Mouse (Mus musculus): ENCODE data around the gene Itga9. TPM values are rescaled to one million over a fixed set of nuclear protein-coding genes. Genes with fewer than 3 reads are reported as not detected.

The Itga9 gene
- total and polyA plus RNA-seq, 2 experiments = 9.1 to 15.8 TPM

GRCm38 (mm10) chr9:118895101-118895500, 288.6 kb downstream of the Itga9 start:
- Histone ChIP-seq H3K9ac (ENCODE audit: low read depth, low read length) (no peak overlapping the region), H3K36me3 (ENCODE audit: control insufficient read depth, insufficient read depth, low read length) (no peaks in the 10 kb centered on the region), H3K4me1 (ENCODE audit: control insufficient read depth, insufficient read depth, low read length) (no peaks in the 10 kb centered on the region), H3K4me3 (ENCODE audit: insufficient read depth, low read depth, low read length) (no peak overlapping the region), H3K79me2 (ENCODE audit: control insufficient read depth, insufficient read depth, low read length) (no peaks in the 10 kb centered on the region), H3K27ac (replicated peaks; ENCODE audit: insufficient read depth, low read depth, low read length) (no peak overlapping the region), H3K27me3 (ENCODE audit: control insufficient read depth, insufficient read depth, low read length) (no peaks in the 10 kb centered on the region)
- 73% methylated on average over 2 of the region's 2 CpGs for WGBS
- DNase-seq (ENCODE audit: extremely low read depth, low read depth, low spot score) = no peak
- TF ChIP-seq CTCF (IDR thresholded peaks at IDR 0.05; ENCODE audit: low read depth, low read length) (no peak), POLR2A (IDR thresholded peaks at IDR 0.05; ENCODE audit: extremely low read depth, insufficient read depth, low read length) (no peak)

- WGBS = 80% methylated on average over 2 of the region's 2 CpGs
Observed at GRCm38 (mm10) chr9:118900677-118901076, 294.2 kb downstream of the Itga9 start.

GRCm38 (mm10) chr9:118901917-118902316, 295.4 kb downstream of the Itga9 start:
- no peak for DNase-seq (ENCODE audit: extremely low read depth, low read depth, low spot score)
- no peaks in the 10 kb centered on the region for H3K36me3 ChIP-seq (ENCODE audit: control insufficient read depth, insufficient read depth, low read length)
- no peaks in the 10 kb centered on the region for H3K4me1 ChIP-seq (ENCODE audit: control insufficient read depth, insufficient read depth, low read length)
- no peak overlapping the region for H3K4me3 ChIP-seq (ENCODE audit: insufficient read depth, low read depth, low read length)
- WGBS = 77% methylated on average over 6 of the region's 6 CpGs
- TF ChIP-seq CTCF (IDR thresholded peaks at IDR 0.05; ENCODE audit: low read depth, low read length) (no peak), POLR2A (IDR thresholded peaks at IDR 0.05; ENCODE audit: extremely low read depth, insufficient read depth, low read length) (no peak)
- H3K27ac ChIP-seq (replicated peaks; ENCODE audit: insufficient read depth, low read depth, low read length) = no peak overlapping the region
- no peak overlapping the region for H3K9ac ChIP-seq (ENCODE audit: low read depth, low read length)
- H3K79me2 ChIP-seq (ENCODE audit: control insufficient read depth, insufficient read depth, low read length) = no peaks in the 10 kb centered on the region
- H3K27me3 ChIP-seq (ENCODE audit: control insufficient read depth, insufficient read depth, low read length) = no peaks in the 10 kb centered on the region

More at GRCm38 (mm10) chr9:118900677-118901076, 294.2 kb downstream of the Itga9 start:
- DNase-seq (ENCODE audit: extremely low read depth, low read depth, low spot score) = no peak
- H3K36me3 ChIP-seq (ENCODE audit: control insufficient read depth, insufficient read depth, low read length) = no peaks in the 10 kb centered on the region
- TF ChIP-seq CTCF (IDR thresholded peaks at IDR 0.05; ENCODE audit: low read depth, low read length) (no peak), POLR2A (IDR thresholded peaks at IDR 0.05; ENCODE audit: extremely low read depth, insufficient read depth, low read length) (no peak)
- H3K4me3 ChIP-seq (ENCODE audit: insufficient read depth, low read depth, low read length) = no peak overlapping the region
- H3K79me2 ChIP-seq (ENCODE audit: control insufficient read depth, insufficient read depth, low read length) = no peaks in the 10 kb centered on the region
- H3K4me1 ChIP-seq (ENCODE audit: control insufficient read depth, insufficient read depth, low read length) = no peaks in the 10 kb centered on the region
- no peak overlapping the region for H3K27ac ChIP-seq (replicated peaks; ENCODE audit: insufficient read depth, low read depth, low read length)
- H3K27me3 ChIP-seq (ENCODE audit: control insufficient read depth, insufficient read depth, low read length) = no peaks in the 10 kb centered on the region
- H3K9ac ChIP-seq (ENCODE audit: low read depth, low read length) = no peak overlapping the region

GRCm38 (mm10) chr9:118907934-118908620, 301.6 kb downstream of the Itga9 start:
- WGBS = 53% methylated on average over 18 of the region's 18 CpGs
- Histone ChIP-seq H3K27me3 (ENCODE audit: control insufficient read depth, insufficient read depth, low read length) (no peaks in the 10 kb centered on the region), H3K9ac (ENCODE audit: low read depth, low read length) (no peak overlapping the region), H3K4me3 (ENCODE audit: insufficient read depth, low read depth, low read length) (no peak overlapping the region), H3K4me1 (ENCODE audit: control insufficient read depth, insufficient read depth, low read length) (no peaks in the 10 kb centered on the region), H3K36me3 (ENCODE audit: control insufficient read depth, insufficient read depth, low read length) (no peaks in the 10 kb centered on the region), H3K27ac (replicated peaks; ENCODE audit: insufficient read depth, low read depth, low read length) (no peak overlapping the region), H3K79me2 (ENCODE audit: control insufficient read depth, insufficient read depth, low read length) (no peaks in the 10 kb centered on the region)
- DNase-seq (ENCODE audit: extremely low read depth, low read depth, low spot score) = peak; percentile 42
- TF ChIP-seq CTCF (IDR thresholded peaks at IDR 0.05; ENCODE audit: low read depth, low read length) (peak; percentile 83), POLR2A (IDR thresholded peaks at IDR 0.05; ENCODE audit: extremely low read depth, insufficient read depth, low read length) (no peak)

GRCm38 (mm10) chr9:118913048-118913447, 306.6 kb downstream of the Itga9 start:
- TF ChIP-seq CTCF (IDR thresholded peaks at IDR 0.05; ENCODE audit: low read depth, low read length) = no peak
- TF ChIP-seq POLR2A (IDR thresholded peaks at IDR 0.05; ENCODE audit: extremely low read depth, insufficient read depth, low read length) = no peak
- Histone ChIP-seq H3K27me3 (ENCODE audit: control insufficient read depth, insufficient read depth, low read length) (no peaks in the 10 kb centered on the region), H3K79me2 (ENCODE audit: control insufficient read depth, insufficient read depth, low read length) (no peaks in the 10 kb centered on the region), H3K4me3 (ENCODE audit: insufficient read depth, low read depth, low read length) (no peak overlapping the region), H3K36me3 (ENCODE audit: control insufficient read depth, insufficient read depth, low read length) (no peaks in the 10 kb centered on the region), H3K9ac (ENCODE audit: low read depth, low read length) (no peak overlapping the region), H3K4me1 (ENCODE audit: control insufficient read depth, insufficient read depth, low read length) (no peaks in the 10 kb centered on the region), H3K27ac (replicated peaks; ENCODE audit: insufficient read depth, low read depth, low read length) (no peak overlapping the region)
- DNase-seq (ENCODE audit: extremely low read depth, low read depth, low spot score) = peak; percentile 54
- WGBS = 36% methylated on average over 9 of the region's 9 CpGs

GRCm38 (mm10) chr9:118913613-118914012, 307.1 kb downstream of the Itga9 start:
- Histone ChIP-seq H3K27me3 (ENCODE audit: control insufficient read depth, insufficient read depth, low read length) (no peaks in the 10 kb centered on the region), H3K27ac (replicated peaks; ENCODE audit: insufficient read depth, low read depth, low read length) (no peak overlapping the region), H3K79me2 (ENCODE audit: control insufficient read depth, insufficient read depth, low read length) (no peaks in the 10 kb centered on the region), H3K4me3 (ENCODE audit: insufficient read depth, low read depth, low read length) (no peak overlapping the region), H3K9ac (ENCODE audit: low read depth, low read length) (no peak overlapping the region), H3K4me1 (ENCODE audit: control insufficient read depth, insufficient read depth, low read length) (no peaks in the 10 kb centered on the region), H3K36me3 (ENCODE audit: control insufficient read depth, insufficient read depth, low read length) (no peaks in the 10 kb centered on the region)
- 70% methylated on average over 3 of the region's 3 CpGs for WGBS
- TF ChIP-seq POLR2A (IDR thresholded peaks at IDR 0.05; ENCODE audit: extremely low read depth, insufficient read depth, low read length) = no peak
- no peak for DNase-seq (ENCODE audit: extremely low read depth, low read depth, low spot score)

All from liver, adult 2 months (tissue).